Mouse (Mus musculus) embryonic facial prominence, embryonic 11.5 days (tissue): ENCODE results near the gene Bcr. TPM values are rescaled to one million over a fixed set of nuclear protein-coding genes. Genes with fewer than 3 reads are reported as not detected.

Experiments
- ATAC-seq: fragments of 200-750 bp; cut with Nextera tagmentation; replicated peaks from 2 replicates; pipeline ENCODE4 v1.8.0; 2017; ENCODE audit warnings: low read depth; ENCODE audit not compliant: insufficient number of reproducible peaks, low FRiP score, low TSS enrichment
- DNase-seq: peaks from one replicate; pipeline ENCODE4 v3.0.0-alpha.2; 2015; ENCODE audit warnings: low spot score
- H3K27ac ChIP-seq: fragments of 300-500 bp; sonication (generic); replicated peaks from 2 replicates; pipeline ENCODE4 v1.5.1; 2014; ENCODE audit warnings: mild to moderate bottlenecking, low read depth, low read length, control low read depth
- H3K27me3 ChIP-seq: fragments of 300-500 bp; sonication (generic); 2 replicates; pipeline ENCODE4 v1.6.1; 2014; ENCODE audit warnings: mild to moderate bottlenecking, low read length, moderate library complexity, mixed read lengths; ENCODE audit not compliant: control insufficient read depth, insufficient read depth
- H3K36me3 ChIP-seq: fragments of 300-500 bp; sonication (generic); replicated peaks from 2 replicates; pipeline ENCODE4 v1.6.1; 2014; ENCODE audit warnings: low read depth, mild to moderate bottlenecking, low read length, moderate library complexity, mixed read lengths; ENCODE audit not compliant: control insufficient read depth, insufficient read depth
- H3K4me1 ChIP-seq: fragments of 300-500 bp; sonication (generic); 2 replicates; pipeline ENCODE4 v1.6.1; 2014; ENCODE audit warnings: low read length, mixed read lengths; ENCODE audit not compliant: control insufficient read depth, insufficient read depth
- H3K4me2 ChIP-seq: fragments of 300-500 bp; sonication (generic); 2 replicates; pipeline ENCODE4 v1.6.1; 2014; ENCODE audit warnings: low read depth, mild to moderate bottlenecking, control low read depth, low read length, moderate library complexity
- H3K4me3 ChIP-seq: fragments of 300-500 bp; sonication (generic); 2 replicates; pipeline ENCODE4 v1.5.1; 2014; ENCODE audit warnings: low read depth, low read length, control low read depth
- H3K9ac ChIP-seq: fragments of 300-500 bp; sonication (generic); replicated peaks from 2 replicates; pipeline ENCODE4 v1.6.1; 2014; ENCODE audit warnings: mild to moderate bottlenecking, control low read depth, low read length
- H3K9me3 ChIP-seq: fragments of 300-500 bp; sonication (generic); replicated peaks from 2 replicates; pipeline ENCODE4 v1.6.1; 2016; ENCODE audit warnings: mild to moderate bottlenecking, low read length, inconsistent platforms, mixed read lengths; ENCODE audit not compliant: control insufficient read depth
- WGBS: fragments of 180-500 bp; shearing (Covaris S2); extraction: QIAGEN DNeasy Blood & Tissue Kit; methylation state at CpG from one replicate; pipeline ENCODE4 v1.1.7; 2014; 5-methylcytosine and 5-hydroxymethylcytosine counted together
- polyA plus RNA-seq: library from polyadenylated mRNA; unstranded; fragments of >200 nt; fragmentation: Nextera tagmentation; extraction: Ambion mirVana; gene quantifications from 2 replicates; pipeline ENCODE4 v1.2.1, GENCODE M21; 2014

The Bcr gene
- polyA plus RNA-seq, 1 experiment from 2014 or later = 10.3 TPM

DNA sequence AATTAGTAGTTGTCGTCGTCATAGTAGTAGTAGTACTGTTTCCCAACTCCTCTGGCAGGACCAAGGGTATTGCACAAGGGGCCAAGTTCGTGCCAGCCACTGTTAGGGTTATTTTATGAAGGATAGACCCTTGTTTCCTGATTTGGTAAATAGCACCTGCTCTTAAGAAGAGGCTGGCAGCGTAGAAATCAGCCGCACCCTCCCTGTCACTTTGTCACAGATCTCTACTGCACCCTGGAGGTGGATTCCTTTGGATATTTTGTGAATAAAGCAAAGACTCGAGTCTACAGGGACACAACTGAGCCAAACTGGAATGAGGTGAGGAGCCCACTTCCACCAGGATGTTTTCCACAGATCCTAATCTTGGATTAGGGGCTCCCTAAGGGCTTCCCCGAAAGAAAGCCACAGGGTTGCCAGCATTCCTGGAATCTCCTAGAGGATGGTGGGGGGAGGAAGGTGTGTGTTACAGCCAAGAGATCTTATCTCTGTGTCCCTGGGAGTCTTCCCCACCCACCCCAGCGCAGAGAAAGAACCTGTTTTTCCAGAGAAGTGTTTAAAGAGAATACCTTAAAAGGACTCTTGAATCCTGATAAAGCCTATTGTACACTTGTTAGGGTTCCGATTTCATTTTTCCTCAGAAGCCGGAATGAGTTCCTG lies 105.6 kb downstream of the Bcr start:
- no peak overlapping the region for H3K4me3 ChIP-seq
- no peaks in the 10 kb centered on the region for H3K9me3 ChIP-seq
- DNase-seq (peak; percentile 9), ATAC-seq (no peak)
- WGBS = 73% methylated on average over 10 of the region's 10 CpGs
- no peaks in the 10 kb centered on the region for H3K27me3 ChIP-seq
- H3K9ac ChIP-seq = no peak overlapping the region
- H3K4me1 ChIP-seq = no peaks in the 10 kb centered on the region
- no peak overlapping the region for H3K27ac ChIP-seq
- H3K4me2 ChIP-seq = no peak overlapping the region
- no peaks in the 10 kb centered on the region; the same call in 1 of the 2 replicates for H3K36me3 ChIP-seq

DNA sequence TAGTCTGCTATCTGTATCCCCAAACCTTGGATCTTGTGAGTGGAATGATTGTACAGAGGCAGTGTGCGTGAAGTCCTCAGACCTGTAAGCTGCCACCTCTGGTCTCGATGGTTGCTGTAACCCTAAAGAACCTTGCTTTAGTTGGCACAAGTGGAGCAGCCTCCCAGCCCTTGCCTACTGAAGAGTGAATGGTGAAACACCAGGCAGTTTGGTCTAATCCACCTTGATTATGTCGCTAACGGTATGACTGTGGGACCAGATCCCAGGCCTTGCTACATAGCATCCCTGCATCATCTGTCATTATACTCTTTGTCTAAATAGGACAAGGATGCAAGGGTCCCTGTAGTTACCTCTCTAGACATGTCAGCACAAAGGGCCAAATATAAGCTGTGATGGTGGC lies 106.2 kb downstream of the Bcr start:
- Histone ChIP-seq H3K27me3 (no peaks in the 10 kb centered on the region), H3K9ac (no peak overlapping the region), H3K4me1 (no peaks in the 10 kb centered on the region), H3K4me3 (no peak overlapping the region), H3K4me2 (no peak overlapping the region), H3K27ac (no peak overlapping the region), H3K36me3 (no peaks in the 10 kb centered on the region; the same call in 1 of the 2 replicates), H3K9me3 (no peaks in the 10 kb centered on the region)
- no peak for DNase-seq
- WGBS = 90% methylated on average over 4 of the region's 4 CpGs
- ATAC-seq = no peak

DNA sequence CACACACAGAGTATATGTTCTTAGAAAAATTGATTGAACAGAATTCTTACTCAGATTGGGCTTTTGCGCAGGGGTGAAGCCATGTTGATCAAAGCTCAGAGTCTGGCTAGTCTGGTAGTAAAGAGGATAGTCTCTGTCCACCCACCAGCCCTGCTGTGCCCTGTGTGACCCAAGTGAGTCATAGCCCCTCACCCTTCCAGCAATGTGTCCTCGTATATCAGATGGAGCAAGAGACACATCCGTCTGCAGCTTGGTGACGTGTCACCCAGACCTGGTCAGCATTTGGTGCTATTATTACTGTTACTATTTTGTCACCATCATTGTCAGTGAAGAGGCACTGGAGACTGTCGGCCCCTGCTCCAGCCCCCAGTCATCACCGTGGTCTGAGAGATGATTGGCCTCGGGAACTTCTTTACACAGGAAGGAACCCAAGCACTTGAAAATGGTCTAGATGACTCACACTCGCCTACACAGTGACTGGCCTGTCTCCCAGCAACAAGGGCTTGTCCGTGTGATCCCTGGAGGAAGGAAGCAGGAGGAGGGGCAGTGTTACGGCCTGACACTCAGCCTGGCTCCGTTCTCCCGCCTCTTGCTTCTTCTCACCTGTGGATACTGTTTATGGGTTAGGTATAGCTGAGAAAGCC lies 109.9 kb downstream of the Bcr start:
- ATAC-seq = no peak; the same call in 1 of the 2 replicates
- H3K9me3 ChIP-seq = no peaks in the 10 kb centered on the region
- H3K36me3 ChIP-seq = peaks cover 2% of the 10 kb centered on the region; the same call in 1 of the 2 replicates
- WGBS = 85% methylated on average over 12 of the region's 12 CpGs
- no peaks in the 10 kb centered on the region for H3K4me1 ChIP-seq
- H3K4me2 ChIP-seq = no peak overlapping the region
- DNase-seq = no peak
- no peak overlapping the region for H3K9ac ChIP-seq
- no peaks in the 10 kb centered on the region for H3K27me3 ChIP-seq
- no peak overlapping the region for H3K4me3 ChIP-seq
- H3K27ac ChIP-seq = no peak overlapping the region

DNA sequence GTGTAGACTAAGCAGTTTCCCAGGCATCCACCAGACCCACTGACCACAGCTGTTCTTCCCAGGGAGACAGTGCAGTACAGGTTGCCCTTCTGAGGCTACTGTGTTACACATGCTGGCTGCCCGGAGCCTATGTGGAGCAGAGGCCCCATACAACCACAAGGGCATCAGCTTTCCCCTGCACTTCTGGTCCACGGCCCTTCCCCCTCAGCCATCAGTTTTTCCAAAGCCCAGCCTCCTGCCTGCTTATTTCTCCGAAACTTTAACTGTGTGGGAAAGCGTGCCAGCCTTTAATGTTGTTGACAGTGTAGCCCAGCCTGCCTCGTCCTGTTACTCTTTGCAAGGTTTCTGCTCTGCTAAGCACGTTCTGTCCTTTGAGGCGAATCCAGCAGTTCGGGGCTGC lies 112.7 kb downstream of the Bcr start:
- no peaks in the 10 kb centered on the region for H3K9me3 ChIP-seq
- DNase-seq (no peak), ATAC-seq (no peak)
- no peak overlapping the region for H3K4me3 ChIP-seq
- no peaks in the 10 kb centered on the region for H3K27me3 ChIP-seq
- no peak overlapping the region for H3K27ac ChIP-seq
- WGBS = 75% methylated on average over 8 of the region's 8 CpGs
- no peak overlapping the region for H3K4me2 ChIP-seq
- no peaks in the 10 kb centered on the region for H3K4me1 ChIP-seq
- H3K36me3 ChIP-seq = peaks cover 13% of the 10 kb centered on the region
- H3K9ac ChIP-seq = no peak overlapping the region

DNA sequence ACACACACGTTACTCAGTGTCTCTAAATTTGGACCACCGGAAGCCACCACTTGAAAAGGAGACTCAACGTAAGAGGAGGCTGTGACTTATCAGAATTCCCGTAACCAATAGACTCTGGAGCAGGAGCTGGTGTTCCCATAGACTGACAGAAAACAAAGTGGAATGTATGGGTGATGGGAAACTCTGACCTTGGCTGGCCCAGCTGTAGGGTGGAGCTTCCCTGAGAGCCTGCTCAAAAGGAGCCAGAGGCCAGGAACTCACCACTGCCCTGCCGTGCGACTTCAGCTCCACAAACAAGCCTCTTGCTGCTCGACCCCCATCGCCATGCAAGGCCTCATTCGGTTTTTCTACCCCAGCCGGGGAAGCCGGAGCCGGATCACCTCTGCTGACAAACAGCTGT lies 113.3 kb downstream of the Bcr start:
- Histone ChIP-seq H3K4me1 (no peaks in the 10 kb centered on the region), H3K27ac (no peak overlapping the region), H3K4me2 (no peak overlapping the region), H3K27me3 (no peaks in the 10 kb centered on the region), H3K9me3 (no peaks in the 10 kb centered on the region), H3K36me3 (peaks cover 13% of the 10 kb centered on the region), H3K9ac (no peak overlapping the region), H3K4me3 (no peak overlapping the region)
- ATAC-seq (no peak), DNase-seq (no peak)
- 76% methylated on average over 12 of the region's 12 CpGs for WGBS

DNA sequence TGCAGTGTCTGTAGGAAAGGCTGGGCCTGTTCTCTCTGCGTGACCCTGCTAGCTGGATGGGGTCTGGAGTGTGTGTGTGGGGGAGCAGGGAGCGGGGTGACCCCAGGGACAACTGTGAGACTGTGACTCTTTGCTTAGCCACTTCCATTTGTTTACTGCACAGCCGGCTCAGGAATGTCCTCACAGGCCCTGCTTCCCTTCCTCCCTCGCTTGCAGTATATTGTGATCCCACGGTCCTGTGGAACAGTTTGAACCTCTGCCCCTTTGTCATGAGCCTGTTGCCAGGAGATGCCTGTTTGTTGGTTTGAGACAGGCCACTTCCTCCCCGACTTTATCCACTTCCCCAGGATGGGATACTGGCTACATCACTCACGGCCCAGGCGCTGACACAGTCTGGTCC lies 116.1 kb downstream of the Bcr start:
- Histone ChIP-seq H3K9ac (no peak overlapping the region), H3K4me1 (no peaks in the 10 kb centered on the region), H3K4me3 (no peak overlapping the region), H3K4me2 (no peak overlapping the region), H3K36me3 (peaks cover 16% of the 10 kb centered on the region), H3K27me3 (no peaks in the 10 kb centered on the region), H3K27ac (no peak overlapping the region), H3K9me3 (no peaks in the 10 kb centered on the region)
- WGBS = 84% methylated on average over 8 of the region's 8 CpGs
- no peak for ATAC-seq
- DNase-seq = no peak

DNA sequence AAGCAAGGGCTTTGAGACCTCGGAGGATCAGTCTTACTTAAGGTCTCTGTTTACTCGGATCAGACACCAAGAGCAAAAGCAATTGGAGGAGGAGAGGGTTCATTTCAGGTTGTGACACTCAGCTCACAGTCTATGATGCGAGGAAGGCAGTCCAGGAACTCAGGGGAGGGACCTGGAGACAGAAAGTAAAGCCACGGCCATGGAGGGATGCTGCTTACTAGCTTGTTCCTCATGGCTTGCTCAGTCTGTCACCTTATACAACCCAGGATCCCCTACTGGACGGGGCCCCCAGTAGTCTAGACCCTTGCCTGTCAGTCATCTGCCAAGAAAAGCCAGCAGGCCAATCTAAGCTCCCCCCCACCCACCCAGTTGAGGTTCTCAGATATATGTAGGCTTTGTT lies 118.5 kb downstream of the Bcr start:
- peaks cover 15% of the 10 kb centered on the region for H3K36me3 ChIP-seq
- DNase-seq (no peak), ATAC-seq (no peak)
- H3K9ac ChIP-seq = no peak overlapping the region
- no peak overlapping the region for H3K4me3 ChIP-seq
- WGBS = 93% methylated on average over 5 of the region's 5 CpGs
- H3K27ac ChIP-seq = no peak overlapping the region
- no peaks in the 10 kb centered on the region for H3K9me3 ChIP-seq
- no peak overlapping the region for H3K4me2 ChIP-seq
- H3K27me3 ChIP-seq = no peaks in the 10 kb centered on the region
- no peaks in the 10 kb centered on the region for H3K4me1 ChIP-seq

DNA sequence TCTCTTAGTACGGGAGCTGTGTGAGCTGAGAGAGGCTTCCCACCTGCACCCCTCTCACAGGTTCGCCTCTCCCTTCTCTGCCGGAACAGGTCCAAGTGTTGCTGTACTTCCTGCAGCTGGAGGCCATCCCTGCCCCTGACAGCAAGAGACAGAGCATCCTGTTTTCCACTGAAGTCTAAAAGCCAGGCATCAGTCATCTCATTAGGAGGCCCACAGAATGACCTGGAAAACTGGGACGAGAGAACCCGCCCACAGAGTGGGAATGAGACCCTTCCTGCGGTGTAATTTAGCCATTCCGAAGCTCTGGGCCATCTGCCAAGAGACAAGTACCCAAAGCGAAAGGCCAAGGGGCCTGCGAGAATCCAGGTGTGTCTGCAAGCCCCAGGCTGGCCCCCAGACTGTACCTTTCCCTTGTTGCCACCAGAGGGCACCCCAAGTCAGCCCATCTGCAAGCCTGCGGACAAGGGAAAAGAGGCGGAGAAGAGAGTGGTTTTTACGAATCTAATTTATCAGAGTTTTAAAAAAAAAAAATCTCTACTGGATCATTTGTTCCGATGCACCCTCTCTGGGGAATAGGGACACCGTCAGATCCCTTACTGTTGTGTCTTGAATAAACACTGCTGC lies 121.9 kb downstream of the Bcr start:
- H3K4me3 ChIP-seq = no peak overlapping the region
- no peak overlapping the region for H3K27ac ChIP-seq
- no peak overlapping the region for H3K9ac ChIP-seq
- DNase-seq (peak; percentile 76), ATAC-seq (no peak)
- H3K4me2 ChIP-seq = no peak overlapping the region
- H3K9me3 ChIP-seq = no peaks in the 10 kb centered on the region
- 46% methylated on average over 14 of the region's 14 CpGs for WGBS
- peaks cover 10% of the 10 kb centered on the region; the same call in 1 of the 2 replicates for H3K36me3 ChIP-seq
- H3K27me3 ChIP-seq = no peaks in the 10 kb centered on the region
- H3K4me1 ChIP-seq = no peaks in the 10 kb centered on the region
